Mouse (Mus musculus) ES-E14 (cell line): ENCODE results near the gene Ppp2r5c. TPM values are rescaled to one million over a fixed set of nuclear protein-coding genes. Genes with fewer than 3 reads are reported as not detected.

Experiments used
- DNase-seq: peaks from one replicate; pipeline ENCODE4 v3.0.0-alpha.2; 2013; ENCODE audit warnings: low read depth, low spot score
- H3K27ac ChIP-seq: 2 replicates; pipeline ENCODE4 v1.5.1; 2012; ENCODE audit warnings: low read depth, mild to moderate bottlenecking, low read length, moderate library complexity, mixed read lengths; ENCODE audit not compliant: poor library complexity, insufficient read depth, severe bottlenecking
- H3K36me3 ChIP-seq: 2 replicates; pipeline ENCODE4 v1.6.1; 2012; ENCODE audit warnings: mild to moderate bottlenecking, low read length, moderate library complexity, mixed read lengths; ENCODE audit not compliant: control insufficient read depth, poor library complexity, insufficient read depth, severe bottlenecking
- H3K4me1 ChIP-seq, 2 experiments: fragments of 150-350 bp in 1 of 2; sonication (generic) in 1 of 2; 2 replicates each; pipeline ENCODE4 v1.6.1; 2012; ENCODE audit warnings: low read length in 2 of 2, mild to moderate bottlenecking in 1 of 2, mixed read lengths in 1 of 2; ENCODE audit not compliant: control insufficient read depth in 2 of 2, insufficient read depth in 2 of 2, poor library complexity in 1 of 2
- H3K4me3 ChIP-seq, 2 experiments: fragments of 150-350 bp in 1 of 2; sonication (generic) in 1 of 2; 2 replicates each; pipeline ENCODE4 v1.5.1; 2012; ENCODE audit warnings: low read length in 2 of 2, low read depth in 1 of 2, mild to moderate bottlenecking in 1 of 2, mixed read lengths in 1 of 2; ENCODE audit not compliant: insufficient read depth in 1 of 2, poor library complexity in 1 of 2, severe bottlenecking in 1 of 2
- H3K9ac ChIP-seq: 2 replicates; pipeline ENCODE4 v1.6.1; 2012; ENCODE audit warnings: low read depth, mild to moderate bottlenecking, low read length, mixed read lengths; ENCODE audit not compliant: poor library complexity, insufficient read depth, severe bottlenecking
- H3K9me3 ChIP-seq: fragments of 150-350 bp; sonication (generic); 2 replicates; pipeline ENCODE4 v1.6.1; 2012; ENCODE audit warnings: low read depth, mild to moderate bottlenecking, low read length; ENCODE audit not compliant: control insufficient read depth, insufficient read depth
- CHD2 ChIP-seq: IDR thresholded peaks from 2 replicates; pipeline ENCODE4 v1.6.1; 2014; ENCODE audit warnings: mild to moderate bottlenecking, low read depth, low read length, inconsistent platforms
- HCFC1 ChIP-seq: IDR thresholded peaks from 2 replicates; pipeline ENCODE4 v1.6.1; 2012; ENCODE audit warnings: low read length, inconsistent platforms, borderline replicate concordance; ENCODE audit not compliant: insufficient read depth
- MAFK ChIP-seq: IDR thresholded peaks from 2 replicates; pipeline ENCODE4 v1.6.1; 2014; ENCODE audit warnings: mild to moderate bottlenecking, low read depth, low read length, inconsistent platforms; ENCODE audit not compliant: insufficient read depth
- ZC3H11A ChIP-seq: IDR thresholded peaks from 2 replicates; pipeline ENCODE4 v1.6.1; 2012; ENCODE audit warnings: low read depth, mild to moderate bottlenecking, inconsistent platforms, low read length, borderline replicate concordance
- ZNF384 ChIP-seq: IDR thresholded peaks from 2 replicates; pipeline ENCODE4 v1.6.1; 2012; ENCODE audit warnings: low read depth, low read length, inconsistent platforms
- in situ Hi-C, 2 experiments: fragments of 600-800 bp; cut with MboI; formaldehyde crosslinking; loops; one replicate each; pipeline ENCODE4 v1.15.1; 2025; ENCODE audit warnings: low sequenced_read_pairs in 2 of 2, inconsistent platforms in 1 of 2; ENCODE audit not compliant: unreplicated experiment in 2 of 2
- total RNA-seq: library from RNA; depleted of rRNA; stranded (reverse); fragments of 300-350 nt; gene quantifications from 2 replicates; pipeline ENCODE4 v1.2.3, GENCODE M21; 2012

Ppp2r5c gene
- total RNA-seq, 1 experiment = 62.1 TPM

GRCm38 (mm10) chr12:110558175-110558574 is 111.3 kb downstream of the Ppp2r5c start:
- TF ChIP-seq ZC3H11A (no peak), MAFK (no peak), HCFC1 (no peak), ZNF384 (no peak)
- no peak for DNase-seq
- Histone ChIP-seq H3K9me3 (no peaks in the 10 kb centered on the region), H3K27ac (no peak overlapping the region), H3K9ac (no peak overlapping the region), H3K36me3 (peaks cover 53% of the 10 kb centered on the region), H3K4me3 (no peak overlapping the region), H3K4me1 (peaks cover 0 to 8% of the 10 kb centered on the region in 2 experiments; a peak in 1 of 4 replicates)
- in situ Hi-C loops = no loop called here

GRCm38 (mm10) chr12:110563383-110563782 is 116.5 kb downstream of the Ppp2r5c start:
- H3K4me3 ChIP-seq = no peak overlapping the region
- no peak overlapping the region for H3K27ac ChIP-seq
- no peaks in the 10 kb centered on the region for H3K4me1 ChIP-seq
- no peak overlapping the region for H3K9ac ChIP-seq
- in situ Hi-C loops = no loop called here
- no peaks in the 10 kb centered on the region for H3K9me3 ChIP-seq
- H3K36me3 ChIP-seq = peaks cover 31% of the 10 kb centered on the region
- no peak for DNase-seq
- TF ChIP-seq ZC3H11A (no peak), MAFK (no peak), ZNF384 (no peak), CHD2 (no peak), HCFC1 (no peak)

GRCm38 (mm10) chr12:110564848-110565247 is 117.9 kb downstream of the Ppp2r5c start:
- Histone ChIP-seq H3K9ac (no peak overlapping the region), H3K36me3 (peaks cover 32% of the 10 kb centered on the region), H3K27ac (no peak overlapping the region), H3K4me3 (no peak overlapping the region), H3K9me3 (no peaks in the 10 kb centered on the region), H3K4me1 (no peaks in the 10 kb centered on the region)
- no peak for DNase-seq
- in situ Hi-C loops = no loop called here
- no peak for TF ChIP-seq CHD2
- no peak for TF ChIP-seq MAFK

- no peak overlapping the region for H3K9ac ChIP-seq
- H3K9me3 ChIP-seq = no peaks in the 10 kb centered on the region
- no peak overlapping the region for H3K4me3 ChIP-seq
- no peak for DNase-seq
- no peaks in the 10 kb centered on the region for H3K4me1 ChIP-seq
- in situ Hi-C loops = no loop called here
- no peak for TF ChIP-seq CHD2
- TF ChIP-seq HCFC1 = no peak
- no peak for TF ChIP-seq ZNF384
- TF ChIP-seq MAFK = no peak
- no peak for TF ChIP-seq ZC3H11A
- H3K36me3 ChIP-seq = peaks cover 33% of the 10 kb centered on the region
- no peak overlapping the region for H3K27ac ChIP-seq
These were observed 119.4 kb downstream of the Ppp2r5c start for GRCm38 (mm10) chr12:110566366-110566765.

GRCm38 (mm10) chr12:110571050-110571449 is 124.1 kb downstream of the Ppp2r5c start:
- TF ChIP-seq ZC3H11A = no peak
- no peak for DNase-seq
- in situ Hi-C loops = no loop called here
- no peak overlapping the region for H3K9ac ChIP-seq
- H3K4me3 ChIP-seq = no peak overlapping the region
- peaks cover 35% of the 10 kb centered on the region; the same call in 1 of the 2 replicates for H3K36me3 ChIP-seq
- no peaks in the 10 kb centered on the region for H3K4me1 ChIP-seq
- no peak overlapping the region for H3K27ac ChIP-seq
- H3K9me3 ChIP-seq = no peaks in the 10 kb centered on the region
